Mouse (Mus musculus): ENCODE data around the gene Gpr19.

Gene Gpr19

GRCm38 (mm10) chr6:134923670-134924069 lies 25.3 kb upstream of the Gpr19 start:
- no peak for DNase-seq (ENCODE audit: low spot score in 2 of 2)

GRCm38 (mm10) chr6:134922511-134923195 lies 24.3 kb upstream of the Gpr19 start:
- DNase-seq (ENCODE audit: low spot score in 2 of 2), result no peak

- no peak for DNase-seq (ENCODE audit: low spot score in 2 of 2)
Measured at GRCm38 (mm10) chr6:134921695-134922510, 23.5 kb upstream of the Gpr19 start.

- peak; percentile 26 to 46 for DNase-seq (ENCODE audit: low spot score in 2 of 2)
Measured at GRCm38 (mm10) chr6:134921014-134921694, 22.8 kb upstream of the Gpr19 start.

- DNase-seq (ENCODE audit: low spot score in 2 of 2), result peak; percentile 74 to 83
Measured at GRCm38 (mm10) chr6:134920190-134921013, 22.0 kb upstream of the Gpr19 start, which contains the start of gene Cdkn1b. Cdkn1b (plus strand) TSS chr6:134920401.

GRCm38 (mm10) chr6:134919511-134920189 lies 21.3 kb upstream of the Gpr19 start:
- DNase-seq (ENCODE audit: low spot score in 2 of 2), result peak in 1 of 2 experiments; percentile 29

- no peak for DNase-seq (ENCODE audit: low spot score in 2 of 2)
Measured at GRCm38 (mm10) chr6:134918769-134919168, 20.4 kb upstream of the Gpr19 start.

- DNase-seq (ENCODE audit: low spot score in 2 of 2), result peak in 1 of 2 experiments; percentile 35
Measured at GRCm38 (mm10) chr6:134917087-134917486, 18.7 kb upstream of the Gpr19 start.

- no peak for DNase-seq (ENCODE audit: low spot score in 2 of 2)
Measured at GRCm38 (mm10) chr6:134916641-134917040, 18.3 kb upstream of the Gpr19 start.

GRCm38 (mm10) chr6:134914523-134914922 lies 16.1 kb upstream of the Gpr19 start:
- no peak for DNase-seq (ENCODE audit: low spot score in 2 of 2)

GRCm38 (mm10) chr6:134905811-134906210 lies 7.4 kb upstream of the Gpr19 start:
- DNase-seq (ENCODE audit: low spot score in 2 of 2), result no peak

- DNase-seq (ENCODE audit: low spot score in 2 of 2), result no peak
Measured at GRCm38 (mm10) chr6:134903891-134904884, 5.8 kb upstream of the Gpr19 start.

- DNase-seq (ENCODE audit: low spot score in 2 of 2), result no peak
Measured at GRCm38 (mm10) chr6:134903368-134903767, 5.0 kb upstream of the Gpr19 start.

GRCm38 (mm10) chr6:134897443-134898094 lies 809 bp downstream of the Gpr19 start:
- DNase-seq (ENCODE audit: low spot score in 2 of 2), result peak; percentile 98

- no peak for DNase-seq (ENCODE audit: low spot score in 2 of 2)
Measured at GRCm38 (mm10) chr6:134896570-134897436, 1.6 kb downstream of the Gpr19 start.

- no peak for DNase-seq (ENCODE audit: low spot score in 2 of 2)
Measured at GRCm38 (mm10) chr6:134890436-134890835, 7.9 kb downstream of the Gpr19 start.

GRCm38 (mm10) chr6:134889763-134890162 lies 8.6 kb downstream of the Gpr19 start:
- DNase-seq (ENCODE audit: low spot score in 2 of 2), result no peak

- no peak for DNase-seq (ENCODE audit: low spot score in 2 of 2)
Measured at GRCm38 (mm10) chr6:134888563-134889017, 9.8 kb downstream of the Gpr19 start.
